Mouse (Mus musculus) heart, postnatal 0 days (tissue): ENCODE measurements at regions not wholly inside any gene's neighbourhood (a gene's known extent, or its start where the extent isn't known, plus 50 kb on each side); places are given as distances from the start of the nearest gene placed in this dataset.

Experiments used
- CTCF ChIP-seq: IDR thresholded peaks from 2 replicates; pipeline ENCODE4 v1.5.1; 2016; ENCODE audit warnings: antibody characterized with exemption, control low read depth, low read depth
- EP300 ChIP-seq: IDR thresholded peaks from 2 replicates; pipeline ENCODE4 v1.6.1; 2016; ENCODE audit warnings: antibody characterized with exemption, low read depth

- TF ChIP-seq CTCF: no peak
- TF ChIP-seq EP300: no peak
Observed at GRCm38 (mm10) chr9:117784186-117784591, 154.5 kb upstream of the Rbms3 start.
